Mouse (Mus musculus): Measurements from ENCODE around the gene Lix1l.

GRCm38 (mm10) chr3:96660901-96661300 is 60.0 kb downstream of the Lix1l start:
- TF ChIP-seq POLR2A (IDR thresholded peaks at IDR 0.05; ENCODE audit: insufficient read length, low read depth) (no peak), MYOD1 (IDR thresholded peaks at IDR 0.05; ENCODE audit: control insufficient read depth in 1 of 3, insufficient read length in 2 of 3, low read depth in 2 of 3) (no peak), USF1 (IDR thresholded peaks at IDR 0.05; ENCODE audit: low read depth) (no peak), MAX (IDR thresholded peaks at IDR 0.05; ENCODE audit: low read depth) (no peak), REST (IDR thresholded peaks at IDR 0.05; ENCODE audit: insufficient read depth, insufficient read length) (no peak), POLR2AphosphoS2 (IDR thresholded peaks at IDR 0.05; ENCODE audit: insufficient read length, low read depth) (no peak), TCF12 (IDR thresholded peaks at IDR 0.05; ENCODE audit: insufficient read depth, poor library complexity, severe bottlenecking) (no peak), MYOG (IDR thresholded peaks at IDR 0.05; ENCODE audit: control insufficient read depth in 1 of 3, insufficient read depth in 1 of 3, insufficient read length in 2 of 3, low read depth in 2 of 3) (no peak), E2F4 (IDR thresholded peaks at IDR 0.05; ENCODE audit: insufficient read depth) (no peak)

All from myocyte (in vitro differentiated cells).